Mouse (Mus musculus) lung, embryonic 14.5 days (tissue): ENCODE measurements around the gene Gstt3. TPM values are rescaled to one million over a fixed set of nuclear protein-coding genes. Genes with fewer than 3 reads are reported as not detected.

Source experiments
- ATAC-seq: fragments of 200-750 bp; cut with Nextera tagmentation; 2 replicates; pipeline ENCODE4 v1.8.0; 2017; ENCODE audit warnings: mild to moderate bottlenecking, moderate TSS enrichment, moderate library complexity; ENCODE audit not compliant: insufficient read depth
- DNase-seq: peaks from one replicate; pipeline ENCODE4 v3.0.0-alpha.2; 2015
- H3K27ac ChIP-seq: fragments of 300-500 bp; sonication (generic); 2 replicates; pipeline ENCODE4 v1.5.1; 2014; ENCODE audit warnings: low read depth, mild to moderate bottlenecking, moderate library complexity
- H3K27me3 ChIP-seq: fragments of 300-500 bp; sonication (generic); 2 replicates; pipeline ENCODE4 v1.6.1; 2014; ENCODE audit warnings: low read length, control low read depth; ENCODE audit not compliant: insufficient read depth
- H3K36me3 ChIP-seq: fragments of 300-500 bp; sonication (generic); 2 replicates; pipeline ENCODE4 v1.6.1; 2014; ENCODE audit warnings: control low read depth; ENCODE audit not compliant: insufficient read depth
- H3K4me1 ChIP-seq: fragments of 300-500 bp; sonication (generic); 2 replicates; pipeline ENCODE4 v1.6.1; 2014; ENCODE audit warnings: antibody characterized with exemption, control low read depth; ENCODE audit not compliant: insufficient read depth
- H3K4me2 ChIP-seq: fragments of 300-500 bp; sonication (generic); 2 replicates; pipeline ENCODE4 v1.6.1; 2014; ENCODE audit warnings: mild to moderate bottlenecking
- H3K4me3 ChIP-seq: fragments of 300-500 bp; sonication (generic); 2 replicates; pipeline ENCODE4 v1.5.1; 2014; ENCODE audit warnings: low read depth, low read length
- H3K9ac ChIP-seq: fragments of 300-500 bp; sonication (generic); 2 replicates; pipeline ENCODE4 v1.6.1; 2014
- H3K9me3 ChIP-seq: fragments of 300-500 bp; sonication (generic); 2 replicates; pipeline ENCODE4 v1.6.1; 2016; ENCODE audit warnings: low read depth, low read length, control low read depth
- CTCF ChIP-seq: IDR thresholded peaks from 2 replicates; pipeline ENCODE4 v1.5.1; 2016; ENCODE audit warnings: antibody characterized with exemption, low read depth
- WGBS: fragments of 180-500 bp; shearing (Covaris S2); extraction: QIAGEN DNeasy Blood & Tissue Kit; methylation state at CpG from one replicate; pipeline ENCODE4 v1.1.7; 2014; 5-methylcytosine and 5-hydroxymethylcytosine counted together
- polyA plus RNA-seq: library from polyadenylated mRNA; unstranded; fragments of >200 nt; fragmentation: Nextera tagmentation; extraction: Ambion mirVana; gene quantifications from 2 replicates; pipeline ENCODE4 v1.2.1, GENCODE M21; 2014

Gene Gstt3
- polyA plus RNA-seq, result 18.9 and 19.8 TPM in 2 replicates

- peak within 1 kb of the TSS; percentile 74 for H3K4me2 ChIP-seq
- no peaks in the 10 kb centered on the region for H3K4me1 ChIP-seq
- H3K9ac ChIP-seq, result peak within 1 kb of the TSS; percentile 27
- peak within 1 kb of the TSS; percentile 44 for H3K27ac ChIP-seq
- peak within 1 kb of the TSS; percentile 44 for H3K4me3 ChIP-seq
- DNase-seq (peak; percentile 81), ATAC-seq (peak; percentile 88)
- no peak for TF ChIP-seq CTCF
- WGBS, result under 1% methylated on average over 28 of the region's 28 CpGs
- no peaks in the 10 kb centered on the region for H3K36me3 ChIP-seq
- H3K9me3 ChIP-seq, result no peaks in the 10 kb centered on the region
- peaks cover 13% of the 10 kb centered on the region for H3K27me3 ChIP-seq
Measured at GRCm38 (mm10) chr10:75780769-75781578, at the start of gene Gstt3, which contains the start of gene Gm20441. Gstt3 (minus strand) TSS chr10:75781414. Gm20441 (minus strand) TSS chr10:75780954.

- DNase-seq (no peak), ATAC-seq (no peak)
- Histone ChIP-seq H3K9me3 (no peaks in the 10 kb centered on the region), H3K4me2 (no peak overlapping the region), H3K27me3 (no peaks in the 10 kb centered on the region), H3K9ac (no peak overlapping the region), H3K4me3 (no peak overlapping the region), H3K27ac (no peak overlapping the region), H3K4me1 (peaks cover 11% of the 10 kb centered on the region), H3K36me3 (no peaks in the 10 kb centered on the region)
- no peak for TF ChIP-seq CTCF
- WGBS, result 82% methylated on average over 2 of the region's 2 CpGs
Measured at GRCm38 (mm10) chr10:75830275-75830670, 49.1 kb upstream of the Gstt3 start.

- H3K4me2 ChIP-seq, result no peak overlapping the region
- peaks cover 11% of the 10 kb centered on the region for H3K4me1 ChIP-seq
- DNase-seq, result no peak
- no peak overlapping the region for H3K4me3 ChIP-seq
- no peak overlapping the region for H3K27ac ChIP-seq
- H3K36me3 ChIP-seq, result no peaks in the 10 kb centered on the region
- ATAC-seq, result no peak
- no peak for TF ChIP-seq CTCF
- H3K27me3 ChIP-seq, result no peaks in the 10 kb centered on the region
- WGBS, result 81% methylated on average over 2 of the region's 2 CpGs
- H3K9ac ChIP-seq, result no peak overlapping the region
- H3K9me3 ChIP-seq, result no peaks in the 10 kb centered on the region
Measured at GRCm38 (mm10) chr10:75829529-75830274, 48.5 kb upstream of the Gstt3 start.

- peaks cover 7% of the 10 kb centered on the region for H3K4me1 ChIP-seq
- no peaks in the 10 kb centered on the region for H3K9me3 ChIP-seq
- no peak for TF ChIP-seq CTCF
- H3K36me3 ChIP-seq, result no peaks in the 10 kb centered on the region
- peak; percentile 72 for DNase-seq
- H3K9ac ChIP-seq, result no peak overlapping the region
- no peaks in the 10 kb centered on the region for H3K27me3 ChIP-seq
- H3K4me2 ChIP-seq, result no peak overlapping the region
- no peak overlapping the region for H3K27ac ChIP-seq
- 0 out of 2 replicates have a peak, but pooled peaks have one; percentile 5 for ATAC-seq
- no peak overlapping the region for H3K4me3 ChIP-seq
Measured at GRCm38 (mm10) chr10:75828500-75828931, 47.3 kb upstream of the Gstt3 start.

- H3K9ac ChIP-seq, result no peak overlapping the region
- 67% methylated on average over 4 of the region's 4 CpGs for WGBS
- no peak overlapping the region for H3K4me3 ChIP-seq
- DNase-seq (peak; percentile 85), ATAC-seq (peak; percentile 79; the same call in 1 of the 2 replicates)
- H3K4me1 ChIP-seq, result peaks cover 4% of the 10 kb centered on the region; the same call in 1 of the 2 replicates
- H3K36me3 ChIP-seq, result no peaks in the 10 kb centered on the region
- no peak overlapping the region for H3K27ac ChIP-seq
- no peaks in the 10 kb centered on the region for H3K27me3 ChIP-seq
- H3K9me3 ChIP-seq, result no peaks in the 10 kb centered on the region
- H3K4me2 ChIP-seq, result no peak overlapping the region
- TF ChIP-seq CTCF, result no peak
Measured at GRCm38 (mm10) chr10:75827668-75828360, 46.6 kb upstream of the Gstt3 start.

GRCm38 (mm10) chr10:75824530-75824929 is 43.3 kb upstream of the Gstt3 start:
- Histone ChIP-seq H3K9ac (no peak overlapping the region), H3K4me3 (no peak overlapping the region), H3K27me3 (no peaks in the 10 kb centered on the region), H3K36me3 (no peaks in the 10 kb centered on the region), H3K4me2 (no peak overlapping the region), H3K27ac (no peak overlapping the region), H3K9me3 (no peaks in the 10 kb centered on the region), H3K4me1 (peaks cover 4% of the 10 kb centered on the region; the same call in 1 of the 2 replicates)
- no peak for ATAC-seq
- TF ChIP-seq CTCF, result no peak
- WGBS, result 76% methylated on average over 4 of the region's 4 CpGs
- no peak for DNase-seq

GRCm38 (mm10) chr10:75823782-75824181 is 42.6 kb upstream of the Gstt3 start:
- DNase-seq (no peak), ATAC-seq (no peak)
- Histone ChIP-seq H3K36me3 (no peaks in the 10 kb centered on the region), H3K4me2 (no peak overlapping the region), H3K4me1 (peaks cover 4% of the 10 kb centered on the region; the same call in 1 of the 2 replicates), H3K9me3 (no peaks in the 10 kb centered on the region), H3K4me3 (no peak overlapping the region), H3K27ac (no peak overlapping the region), H3K9ac (no peak overlapping the region), H3K27me3 (no peaks in the 10 kb centered on the region)
- no peak for TF ChIP-seq CTCF
- 95% methylated on average over 1 of the region's 1 CpGs for WGBS
